In the genomic region with DNA sequence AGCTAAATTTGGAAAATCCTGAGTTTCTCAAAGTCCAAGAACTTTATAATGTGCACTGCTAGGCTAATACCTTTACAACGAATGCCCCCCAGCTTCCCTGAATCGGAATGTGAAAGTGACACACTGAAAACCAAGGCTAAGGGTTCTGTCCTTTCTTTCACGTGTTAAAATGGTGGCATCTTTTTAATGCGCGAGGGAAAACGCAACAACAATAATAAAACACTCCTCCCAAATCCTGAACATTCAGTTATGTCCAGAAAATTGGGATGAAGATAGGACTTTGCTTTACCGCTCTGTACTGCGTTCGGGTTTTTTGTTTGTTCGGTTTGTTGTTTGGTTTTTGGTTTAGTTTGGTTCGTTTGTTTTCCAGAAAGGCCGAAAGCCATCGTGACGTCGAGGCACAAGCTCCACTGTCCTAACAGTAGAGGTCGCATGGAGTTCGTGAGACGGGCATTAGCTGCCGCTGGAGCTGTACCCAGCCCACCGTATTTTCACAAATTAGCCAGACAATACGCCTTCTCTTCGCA, we compare ENCODE assay signal across 8 mouse cellular contexts. TPM values are rescaled to one million over a fixed set of nuclear protein-coding genes. Genes with fewer than 3 reads are reported as not detected.
A peak's percentile ranks its signal among the peaks of the same experiment; 100 is the strongest.
DNase-seq lines count a peak whose midpoint lies in the region; ATAC-seq and TF ChIP-seq lines count a peak whose summit lies in the region.

No protein-coding gene starts in this region.

- TF ChIP-seq EP300 in stomach, postnatal 0 days (optimal IDR thresholded peaks at IDR 0.05): no peak

- H3K9ac ChIP-seq in heart, embryonic 16.5 days (ENCODE audit: low read length): peak overlapping the region; percentile 94
- peak overlapping the region; percentile 85 for H3K9ac ChIP-seq in liver, embryonic 13.5 days
- H3K9ac ChIP-seq in stomach, postnatal 0 days (ENCODE audit: low read length): peak overlapping the region; percentile 79

- H3K4me1 ChIP-seq in heart, embryonic 16.5 days (ENCODE audit: control insufficient read depth, insufficient read depth, low read length): peaks cover 7% of the 10 kb centered on the region; the same call in 1 of the 2 replicates
- peaks cover 11% of the 10 kb centered on the region for H3K4me1 ChIP-seq in liver, embryonic 13.5 days (replicated peaks)
- no peaks in the 10 kb centered on the region for H3K4me1 ChIP-seq in stomach, postnatal 0 days (replicated peaks; ENCODE audit: control insufficient read depth, insufficient read depth)

- no peaks in the 10 kb centered on the region for H3K27me3 ChIP-seq in heart, embryonic 16.5 days (ENCODE audit: control insufficient read depth, insufficient read depth, low read length)
- H3K27me3 ChIP-seq in liver, embryonic 13.5 days: no peaks in the 10 kb centered on the region
- no peaks in the 10 kb centered on the region for H3K27me3 ChIP-seq in stomach, postnatal 0 days (ENCODE audit: control insufficient read depth, insufficient read depth, low read length)

- H3K4me3 ChIP-seq in heart, embryonic 16.5 days (ENCODE audit: low read length): peak overlapping the region; percentile 83
- peak overlapping the region; percentile 75 for H3K4me3 ChIP-seq in liver, embryonic 13.5 days (replicated peaks)
- H3K4me3 ChIP-seq in stomach, postnatal 0 days (ENCODE audit: low read depth, low read length): peak overlapping the region; percentile 54

- peak; percentile 74 for DNase-seq in brain, embryonic 18.5 days (ENCODE audit: low read depth, low spot score)
- DNase-seq in kidney, postnatal 14 days: peak; percentile 77
- DNase-seq in liver, embryonic 13.5 days: peak; percentile 63
- peak; percentile 68 for DNase-seq in neural tube, embryonic 10.5 days (ENCODE audit: extremely low spot score, low spot score)
- DNase-seq in stomach, postnatal 0 days (ENCODE audit: low spot score): peak; percentile 75

- H3K4me2 ChIP-seq in heart, embryonic 16.5 days (ENCODE audit: low read depth, low read length): peak overlapping the region; percentile 67
- peak overlapping the region; percentile 80 for H3K4me2 ChIP-seq in liver, embryonic 13.5 days
- H3K4me2 ChIP-seq in stomach, postnatal 0 days (replicated peaks; ENCODE audit: low read depth): peak overlapping the region; percentile 55

- 1% methylated on average over 22 of the region's 22 CpGs for WGBS in heart, embryonic 16.5 days
- WGBS in liver, embryonic 13.5 days (ENCODE audit: insufficient replicate concordance): 2% methylated on average over 22 of the region's 22 CpGs
- under 1% methylated on average over 22 of the region's 22 CpGs for WGBS in stomach, postnatal 0 days

- TF ChIP-seq CTCF in stomach, postnatal 0 days (IDR thresholded peaks at IDR 0.05; ENCODE audit: low read depth): peak; percentile 82

- H3K9me3 ChIP-seq in heart, embryonic 16.5 days (replicated peaks; ENCODE audit: control insufficient read depth, low read length): no peaks in the 10 kb centered on the region
- H3K9me3 ChIP-seq in liver, embryonic 13.5 days (replicated peaks): no peaks in the 10 kb centered on the region
- no peaks in the 10 kb centered on the region for H3K9me3 ChIP-seq in stomach, postnatal 0 days (ENCODE audit: control insufficient read depth, low read length)

- no peaks in the 10 kb centered on the region for H3K36me3 ChIP-seq in heart, embryonic 16.5 days (ENCODE audit: control insufficient read depth, insufficient read depth)
- H3K36me3 ChIP-seq in liver, embryonic 13.5 days: no peaks in the 10 kb centered on the region
- no peaks in the 10 kb centered on the region for H3K36me3 ChIP-seq in stomach, postnatal 0 days (ENCODE audit: control insufficient read depth, insufficient read depth, low read length)

- ATAC-seq in CD4-positive, CD25-positive, alpha-beta regulatory T cell, adult 4 months: peak; percentile 22
- peak; percentile 81 for ATAC-seq in erythroid progenitor cell, adult 5-6 weeks (replicated peaks; ENCODE audit: low FRiP score, poor library complexity, severe bottlenecking)
- ATAC-seq in heart, embryonic 16.5 days (replicated peaks; ENCODE audit: extremely low read depth, insufficient read depth, low FRiP score): peak; percentile 47
- peak; percentile 32; the same call in 1 of the 2 replicates for ATAC-seq in liver, embryonic 13.5 days (ENCODE audit: low read depth)
- peak; percentile 70 for ATAC-seq in stomach, postnatal 0 days (ENCODE audit: low FRiP score, low TSS enrichment)

- peak overlapping the region; percentile 99 for H3K27ac ChIP-seq in heart, embryonic 16.5 days (ENCODE audit: low read length)
- peak overlapping the region; percentile 97 for H3K27ac ChIP-seq in liver, embryonic 13.5 days
- peak overlapping the region; percentile 97 for H3K27ac ChIP-seq in stomach, postnatal 0 days (replicated peaks)

RNA-seq across cellular contexts. Expression of a gene that starts 6.3 kb away (rescaled TPM):
- polyA plus RNA-seq in CD4-positive, CD25-positive, alpha-beta regulatory T cell, adult 4 months (2017; shearing (Covaris generic)): 10 to 100 TPM; 64.6 to 66.5 TPM
- total RNA-seq in erythroid progenitor cell, adult 5-6 weeks (2015; ENCODE audit: low replicate concordance): 2.5 TPM in 1 of 2 replicates, not detected in the other
- 1.5 TPM in 1 of 2 replicates, not detected in the other for total RNA-seq in erythroid progenitor cell, adult 5-6 weeks (2017; ENCODE audit: low replicate concordance)
- polyA plus RNA-seq in heart, embryonic 16.5 days (2015; fragmentation: Nextera tagmentation; extraction: Ambion mirVana): 67.5 and 71.7 TPM in 2 replicates
- polyA plus RNA-seq in liver, embryonic 13.5 days (2015; fragmentation: Nextera tagmentation; extraction: Ambion mirVana): 23.3 and 27.8 TPM in 2 replicates
- 1,515 and 1,656 TPM in 2 replicates for polyA plus RNA-seq in stomach, postnatal 0 days (2015; fragmentation: Nextera tagmentation; extraction: Ambion mirVana)

RNA-seq across cellular contexts. Expression of a gene that starts 54.2 kb away (rescaled TPM):
- polyA plus RNA-seq in CD4-positive, CD25-positive, alpha-beta regulatory T cell, adult 4 months (2017; shearing (Covaris generic)): not detected
- not detected in 2 replicates for total RNA-seq in erythroid progenitor cell, adult 5-6 weeks (2015; ENCODE audit: low replicate concordance)
- not detected in 2 replicates for total RNA-seq in erythroid progenitor cell, adult 5-6 weeks (2017; ENCODE audit: low replicate concordance)
- polyA plus RNA-seq in heart, embryonic 16.5 days (2015; fragmentation: Nextera tagmentation; extraction: Ambion mirVana): 0.42 TPM in 1 of 2 replicates, not detected in the other
- 0.17 TPM in 1 of 2 replicates, not detected in the other for polyA plus RNA-seq in liver, embryonic 13.5 days (2015; fragmentation: Nextera tagmentation; extraction: Ambion mirVana)
- polyA plus RNA-seq in stomach, postnatal 0 days (2015; fragmentation: Nextera tagmentation; extraction: Ambion mirVana): 1,326 and 1,348 TPM in 2 replicates

Comparison
In these comparisons a context has a peak if more than half of its experiments do, and no peak if none do; other contexts are left out.
1. Peak in every context shown above with its lines: DNase-seq, ATAC-seq, H3K4me3 ChIP-seq and H3K27ac ChIP-seq.
2. ATAC-seq: peak in every context shown above with its lines; median percentile 81 in erythroid progenitor cell, adult 5-6 weeks; 70 in stomach, postnatal 0 days; 47 in heart, embryonic 16.5 days; 32 in liver, embryonic 13.5 days; 22 in CD4-positive, CD25-positive, alpha-beta regulatory T cell, adult 4 months.
3. RNA of a gene that starts 6.3 kb away (polyA plus RNA-seq): 1,515 to 1,656 TPM in stomach, postnatal 0 days; 67.5 to 71.7 TPM in heart, embryonic 16.5 days, 64.6 to 66.5 TPM in CD4-positive, CD25-positive, alpha-beta regulatory T cell, adult 4 months and 23.3 to 27.8 TPM in liver, embryonic 13.5 days; every median in the first group is over 10 times any median in the second.
4. RNA of a gene that starts 54.2 kb away (polyA plus RNA-seq): 1,326 to 1,348 TPM in stomach, postnatal 0 days; 0.42 TPM in heart, embryonic 16.5 days, not detected in CD4-positive, CD25-positive, alpha-beta regulatory T cell, adult 4 months and 0.17 TPM in liver, embryonic 13.5 days; every median in the first group is over 100 times any median in the second.